Mouse (Mus musculus) heart, embryonic 14.5 days (tissue): Measurements from ENCODE around the gene Megf6. TPM values are rescaled to one million over a fixed set of nuclear protein-coding genes. Genes with fewer than 3 reads are reported as not detected.
A peak's percentile ranks its signal among the peaks of the same experiment; 100 is the strongest.

Experiments used
- ATAC-seq: fragments of 200-750 bp; cut with Nextera tagmentation; 2 replicates; pipeline ENCODE4 v1.8.0; 2017; ENCODE audit warnings: low read depth, moderate TSS enrichment; ENCODE audit not compliant: insufficient number of reproducible peaks, insufficient read depth, low FRiP score
- H3K27ac ChIP-seq, 2 experiments: fragments of 200-500 bp in 1 of 2; fragments of 300-500 bp in 1 of 2; sonication (generic) in 1 of 2; replicated peaks in 1 of 2; 2 replicates each; pipeline ENCODE4 v1.5.1; 2012 to 2014; ENCODE audit warnings: low read depth in 2 of 2, low read length in 2 of 2, control low read depth in 1 of 2, mild to moderate bottlenecking in 1 of 2, mixed read lengths in 1 of 2; ENCODE audit not compliant: control insufficient read depth in 1 of 2, insufficient read depth in 1 of 2
- H3K27me3 ChIP-seq: fragments of 300-500 bp; sonication (generic); 2 replicates; pipeline ENCODE4 v1.6.1; 2014; ENCODE audit warnings: mild to moderate bottlenecking, low read length, control low read depth; ENCODE audit not compliant: control insufficient read depth, insufficient read depth
- H3K36me3 ChIP-seq: fragments of 300-500 bp; sonication (generic); 2 replicates; pipeline ENCODE4 v1.6.1; 2014; ENCODE audit warnings: mild to moderate bottlenecking, control low read depth, low read length, mixed read lengths; ENCODE audit not compliant: control insufficient read depth, insufficient read depth
- H3K4me1 ChIP-seq, 2 experiments: fragments of 200-500 bp in 1 of 2; fragments of 300-500 bp in 1 of 2; sonication (generic) in 1 of 2; 2 replicates each; pipeline ENCODE4 v1.6.1; 2012 to 2014; ENCODE audit warnings: low read length in 2 of 2, control low read depth in 1 of 2, mixed read lengths in 1 of 2; ENCODE audit not compliant: control insufficient read depth in 2 of 2, insufficient read depth in 2 of 2
- H3K4me2 ChIP-seq: fragments of 300-500 bp; sonication (generic); 2 replicates; pipeline ENCODE4 v1.6.1; 2014; ENCODE audit warnings: mild to moderate bottlenecking, low read length
- H3K4me3 ChIP-seq, 2 experiments: fragments of 200-500 bp in 1 of 2; fragments of 300-500 bp in 1 of 2; sonication (generic) in 1 of 2; 2 replicates each; pipeline ENCODE4 v1.5.1; 2012 to 2014; ENCODE audit warnings: low read length in 2 of 2, mild to moderate bottlenecking in 2 of 2, control low read depth in 1 of 2, low read depth in 1 of 2, moderate library complexity in 1 of 2; ENCODE audit not compliant: control insufficient read depth in 1 of 2, insufficient read depth in 1 of 2
- H3K9ac ChIP-seq: fragments of 300-500 bp; sonication (generic); 2 replicates; pipeline ENCODE4 v1.6.1; 2014; ENCODE audit warnings: mild to moderate bottlenecking, low read length
- H3K9me3 ChIP-seq: fragments of 300-500 bp; sonication (generic); 2 replicates; pipeline ENCODE4 v1.6.1; 2016; ENCODE audit warnings: low read length, control low read depth; ENCODE audit not compliant: control insufficient read depth
- WGBS: fragments of 180-500 bp; shearing (Covaris S2); extraction: QIAGEN DNeasy Blood & Tissue Kit; methylation state at CpG from one replicate; pipeline ENCODE4 v1.1.7; 2014; 5-methylcytosine and 5-hydroxymethylcytosine counted together
- polyA plus RNA-seq: library from polyadenylated mRNA; unstranded; fragments of >200 nt; fragmentation: Nextera tagmentation; extraction: Ambion mirVana; gene quantifications from 2 replicates; pipeline ENCODE4 v1.2.1, GENCODE M21; 2014

The Megf6 gene
- 33.3 and 39.8 TPM in 2 replicates for polyA plus RNA-seq

- H3K27ac ChIP-seq = no peak within 1 kb of the TSS
- WGBS = under 1% methylated on average over 55 of the region's 61 CpGs
- peak within 1 kb of the TSS; percentile 79 for H3K4me2 ChIP-seq
- peaks cover 57% of the 10 kb centered on the region for H3K27me3 ChIP-seq
- H3K9ac ChIP-seq = peak within 1 kb of the TSS; percentile 66
- H3K4me3 ChIP-seq = peak within 1 kb of the TSS; percentile 47 to 48
- peaks cover 8 to 21% of the 10 kb centered on the region in 2 experiments; a peak in 2 of 4 replicates for H3K4me1 ChIP-seq
- no peaks in the 10 kb centered on the region for H3K9me3 ChIP-seq
- no peaks in the 10 kb centered on the region for H3K36me3 ChIP-seq
- ATAC-seq = peak; percentile 70; the same call in 1 of the 2 replicates
These were observed at the start of gene Megf6 for GRCm38 (mm10) chr4:154170506-154171150. Gene Megf6, plus strand, starts transcription at chr4:154170730.

GRCm38 (mm10) chr4:154121800-154122199 lies 48.7 kb upstream of the Megf6 start:
- Histone ChIP-seq H3K27ac (no peak overlapping the region), H3K4me2 (no peak overlapping the region), H3K9me3 (no peaks in the 10 kb centered on the region), H3K4me1 (no peaks in the 10 kb centered on the region), H3K9ac (no peak overlapping the region), H3K4me3 (no peak overlapping the region), H3K36me3 (no peaks in the 10 kb centered on the region), H3K27me3 (peaks cover 19% of the 10 kb centered on the region)
- no peak for ATAC-seq
- WGBS = 64% methylated on average over 11 of the region's 11 CpGs

- no peak for ATAC-seq
- Histone ChIP-seq H3K9ac (no peak overlapping the region), H3K4me1 (no peaks in the 10 kb centered on the region), H3K4me2 (no peak overlapping the region), H3K4me3 (no peak overlapping the region), H3K27ac (no peak overlapping the region), H3K36me3 (no peaks in the 10 kb centered on the region), H3K27me3 (peaks cover 23% of the 10 kb centered on the region), H3K9me3 (no peaks in the 10 kb centered on the region)
- 70% methylated on average over 7 of the region's 7 CpGs for WGBS
These were observed 48.2 kb upstream of the Megf6 start for GRCm38 (mm10) chr4:154122374-154122773.

- no peak overlapping the region for H3K27ac ChIP-seq
- H3K9me3 ChIP-seq = no peaks in the 10 kb centered on the region
- no peak overlapping the region for H3K4me3 ChIP-seq
- 75% methylated on average over 6 of the region's 6 CpGs for WGBS
- no peak overlapping the region for H3K4me2 ChIP-seq
- peaks cover 23% of the 10 kb centered on the region for H3K27me3 ChIP-seq
- no peak overlapping the region for H3K9ac ChIP-seq
- ATAC-seq = no peak
- no peaks in the 10 kb centered on the region for H3K4me1 ChIP-seq
- H3K36me3 ChIP-seq = no peaks in the 10 kb centered on the region
These were observed 47.0 kb upstream of the Megf6 start for GRCm38 (mm10) chr4:154123553-154123952.

- no peaks in the 10 kb centered on the region for H3K4me1 ChIP-seq
- H3K36me3 ChIP-seq = no peaks in the 10 kb centered on the region
- H3K27me3 ChIP-seq = peaks cover 23% of the 10 kb centered on the region
- no peaks in the 10 kb centered on the region for H3K9me3 ChIP-seq
- ATAC-seq = no peak
- H3K4me2 ChIP-seq = no peak overlapping the region
- H3K9ac ChIP-seq = no peak overlapping the region
- no peak overlapping the region for H3K4me3 ChIP-seq
- 67% methylated on average over 5 of the region's 5 CpGs for WGBS
- H3K27ac ChIP-seq = no peak overlapping the region
These were observed 45.3 kb upstream of the Megf6 start for GRCm38 (mm10) chr4:154125202-154125601.

GRCm38 (mm10) chr4:154127273-154127672 lies 43.3 kb upstream of the Megf6 start:
- no peak for ATAC-seq
- H3K4me2 ChIP-seq = no peak overlapping the region

GRCm38 (mm10) chr4:154129950-154130349 lies 40.6 kb upstream of the Megf6 start:
- Histone ChIP-seq H3K4me2 (no peak overlapping the region), H3K27ac (no peak overlapping the region), H3K27me3 (peaks cover 18% of the 10 kb centered on the region), H3K4me3 (no peak overlapping the region), H3K9me3 (no peaks in the 10 kb centered on the region), H3K4me1 (no peaks in the 10 kb centered on the region), H3K36me3 (no peaks in the 10 kb centered on the region), H3K9ac (no peak overlapping the region)
- ATAC-seq = no peak

More at GRCm38 (mm10) chr4:154127273-154127672, 43.3 kb upstream of the Megf6 start:
- H3K27ac ChIP-seq = no peak overlapping the region
- no peaks in the 10 kb centered on the region for H3K36me3 ChIP-seq
- no peak overlapping the region for H3K9ac ChIP-seq
- peaks cover 27% of the 10 kb centered on the region for H3K27me3 ChIP-seq
- H3K4me1 ChIP-seq = no peaks in the 10 kb centered on the region
- WGBS = 74% methylated on average over 3 of the region's 3 CpGs
- H3K4me3 ChIP-seq = no peak overlapping the region
- H3K9me3 ChIP-seq = no peaks in the 10 kb centered on the region

- Histone ChIP-seq H3K4me3 (no peak overlapping the region), H3K9ac (no peak overlapping the region), H3K27ac (no peak overlapping the region), H3K27me3 (peaks cover 37% of the 10 kb centered on the region), H3K4me2 (no peak overlapping the region), H3K36me3 (no peaks in the 10 kb centered on the region), H3K9me3 (no peaks in the 10 kb centered on the region), H3K4me1 (no peaks in the 10 kb centered on the region)
- ATAC-seq = no peak
- WGBS = 80% methylated on average over 4 of the region's 4 CpGs
These were observed 38.6 kb upstream of the Megf6 start for GRCm38 (mm10) chr4:154131894-154132293.
